Mouse (Mus musculus) liver, adult 2 months (tissue): ENCODE measurements at regions not wholly inside any gene's neighbourhood (a gene's known extent, or its start where the extent isn't known, plus 50 kb on each side); places are given as distances from the start of the nearest gene placed in this dataset.

ENCODE experiments used
- CTCF ChIP-seq: fragments of 200-500 bp; IDR thresholded peaks from 2 replicates; pipeline ENCODE4 v1.5.1; 2011; ENCODE audit warnings: low read depth, low read length, control low read depth
- POLR2A ChIP-seq: fragments of 200-500 bp; IDR thresholded peaks from 2 replicates; pipeline ENCODE4 v1.6.1; 2011; ENCODE audit warnings: low read length, control low read depth; ENCODE audit not compliant: insufficient read depth; ENCODE audit errors: extremely low read depth

- TF ChIP-seq CTCF (no peak), POLR2A (no peak)
Measured at GRCm38 (mm10) chr11:19631055-19631695, 293.0 kb upstream of the Spred2 start.
